Mouse (Mus musculus) kidney, embryonic 14.5 days (tissue): ENCODE results near the gene Gm10230. TPM values are rescaled to one million over a fixed set of nuclear protein-coding genes. Genes with fewer than 3 reads are reported as not detected.
"Not testable (repeated sequence)": the region's sequence is repeated elsewhere in the genome, so short reads cannot be mapped to it uniquely, and the experiment has no call there.

Experiments
- ATAC-seq: fragments of 200-750 bp; cut with Nextera tagmentation; 2 replicates; pipeline ENCODE4 v1.8.0; 2017; ENCODE audit warnings: moderate number of reproducible peaks, mild to moderate bottlenecking, moderate TSS enrichment, moderate library complexity; ENCODE audit not compliant: low FRiP score, low TSS enrichment
- H3K27ac ChIP-seq: fragments of 300-500 bp; sonication (generic); 2 replicates; pipeline ENCODE4 v1.5.1; 2014; ENCODE audit warnings: low read depth, mild to moderate bottlenecking, low read length, moderate library complexity, mixed read lengths
- H3K27me3 ChIP-seq: fragments of 300-500 bp; sonication (generic); 2 replicates; pipeline ENCODE4 v1.6.1; 2014; ENCODE audit warnings: mild to moderate bottlenecking, low read length; ENCODE audit not compliant: control insufficient read depth, insufficient read depth
- H3K36me3 ChIP-seq: fragments of 300-500 bp; sonication (generic); 2 replicates; pipeline ENCODE4 v1.6.1; 2014; ENCODE audit warnings: low read length, mixed read lengths; ENCODE audit not compliant: control insufficient read depth, insufficient read depth
- H3K4me1 ChIP-seq: fragments of 300-500 bp; sonication (generic); 2 replicates; pipeline ENCODE4 v1.6.1; 2014; ENCODE audit warnings: low read length, mixed read lengths; ENCODE audit not compliant: control insufficient read depth, insufficient read depth
- H3K4me2 ChIP-seq: fragments of 300-500 bp; sonication (generic); replicated peaks from 2 replicates; pipeline ENCODE4 v1.6.1; 2014; ENCODE audit warnings: low read depth, mild to moderate bottlenecking, low read length
- H3K4me3 ChIP-seq: fragments of 300-500 bp; sonication (generic); 2 replicates; pipeline ENCODE4 v1.5.1; 2014; ENCODE audit warnings: mild to moderate bottlenecking, low read length
- H3K9ac ChIP-seq: fragments of 300-500 bp; sonication (generic); 2 replicates; pipeline ENCODE4 v1.6.1; 2014; ENCODE audit warnings: low read depth, mild to moderate bottlenecking, low read length, moderate library complexity
- H3K9me3 ChIP-seq: fragments of 300-500 bp; sonication (generic); 2 replicates; pipeline ENCODE4 v1.6.1; 2016; ENCODE audit warnings: low read length; ENCODE audit not compliant: control insufficient read depth
- WGBS: fragments of 180-500 bp; shearing (Covaris S2); extraction: QIAGEN DNeasy Blood & Tissue Kit; methylation state at CpG from one replicate; pipeline ENCODE4 v1.1.7; 2014; 5-methylcytosine and 5-hydroxymethylcytosine counted together
- microRNA-seq: library from miRNA; unstranded; fragments of <30 nt; microRNA quantifications from one replicate; pipeline ENCODE4, GENCODE M21; 2016
- polyA plus RNA-seq: library from polyadenylated mRNA; unstranded; fragments of >200 nt; fragmentation: Nextera tagmentation; extraction: Ambion mirVana; gene quantifications from 2 replicates; pipeline ENCODE4 v1.2.1, GENCODE M21; 2014

Gm10230 gene
- not detected in 2 replicates for polyA plus RNA-seq

DNA sequence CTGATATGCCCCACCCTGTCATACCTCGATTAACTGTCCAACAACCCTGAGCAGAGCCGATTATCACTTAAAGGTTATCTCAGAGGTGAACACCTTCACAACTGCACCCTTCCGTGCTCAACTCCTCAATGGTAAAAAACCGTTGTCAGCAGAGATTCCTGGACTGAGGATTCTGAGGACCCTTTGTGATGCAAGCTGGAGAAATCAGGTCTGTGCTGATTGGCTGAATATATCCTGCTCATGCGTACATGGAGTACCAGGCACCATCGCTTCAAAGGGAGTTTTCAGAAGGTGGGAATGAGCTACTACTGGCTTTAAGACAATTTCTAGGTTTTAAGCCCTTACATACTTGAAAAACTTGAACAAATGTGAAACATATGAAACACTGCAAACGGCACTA lies at the start of gene Gm10230:
Gene Gm10230 (minus strand): TSS at position 101 of the 400 bp plus-strand sequence.
- not testable (repeated sequence) for H3K4me1 ChIP-seq, H3K27ac ChIP-seq, H3K4me3 ChIP-seq, H3K4me2 ChIP-seq, ATAC-seq, H3K36me3 ChIP-seq, H3K27me3 ChIP-seq, H3K9me3 ChIP-seq, H3K9ac ChIP-seq
- WGBS = no CpG with 5 or more reads among the region's 7 CpGs

Small RNAs within 50 kb of the gene (microRNA-seq; reads per million reads assigned to microRNA genes)
- not detected for gene Gm44452
